Mouse (Mus musculus) heart, embryonic 15.5 days (tissue): Measurements from ENCODE around the gene Nrip2. TPM values are rescaled to one million over a fixed set of nuclear protein-coding genes. Genes with fewer than 3 reads are reported as not detected.
"Not testable (repeated sequence)": the region's sequence is repeated elsewhere in the genome, so short reads cannot be mapped to it uniquely, and the experiment has no call there.

Source experiments
- ATAC-seq: fragments of 200-750 bp; cut with Nextera tagmentation; replicated peaks from 2 replicates; pipeline ENCODE4 v1.8.0; 2017; ENCODE audit warnings: low read depth, moderate TSS enrichment; ENCODE audit not compliant: insufficient number of reproducible peaks, insufficient read depth, low FRiP score
- H3K27ac ChIP-seq: fragments of 300-500 bp; sonication (generic); 2 replicates; pipeline ENCODE4 v1.5.1; 2015; ENCODE audit warnings: mild to moderate bottlenecking, inconsistent platforms
- H3K27me3 ChIP-seq: fragments of 300-500 bp; sonication (generic); 2 replicates; pipeline ENCODE4 v1.6.1; 2015; ENCODE audit warnings: inconsistent platforms
- H3K36me3 ChIP-seq: fragments of 300-500 bp; sonication (generic); 2 replicates; pipeline ENCODE4 v1.6.1; 2015; ENCODE audit warnings: mild to moderate bottlenecking, inconsistent platforms
- H3K4me1 ChIP-seq: fragments of 300-500 bp; sonication (generic); replicated peaks from 2 replicates; pipeline ENCODE4 v1.6.1; 2015; ENCODE audit warnings: inconsistent platforms
- H3K4me2 ChIP-seq: fragments of 300-500 bp; sonication (generic); 2 replicates; pipeline ENCODE4 v1.6.1; 2015; ENCODE audit warnings: inconsistent platforms, mild to moderate bottlenecking, moderate library complexity
- H3K4me3 ChIP-seq: fragments of 300-500 bp; sonication (generic); 2 replicates; pipeline ENCODE4 v1.5.1; 2015; ENCODE audit warnings: mild to moderate bottlenecking, inconsistent platforms
- H3K9ac ChIP-seq: fragments of 300-500 bp; sonication (generic); 2 replicates; pipeline ENCODE4 v1.6.1; 2015; ENCODE audit warnings: mild to moderate bottlenecking, inconsistent platforms
- H3K9me3 ChIP-seq: fragments of 300-500 bp; sonication (generic); replicated peaks from 2 replicates; pipeline ENCODE4 v1.6.1; 2016; ENCODE audit warnings: inconsistent platforms
- WGBS: fragments of 180-500 bp; shearing (Covaris S2); methylation state at CpG from one replicate; pipeline ENCODE4 v1.1.7; 2015; ENCODE audit warnings: mixed read lengths; 5-methylcytosine and 5-hydroxymethylcytosine counted together
- polyA plus RNA-seq: library from polyadenylated mRNA; unstranded; fragments of >200 nt; fragmentation: Nextera tagmentation; extraction: Ambion mirVana; gene quantifications from 2 replicates; pipeline ENCODE4 v1.2.1, GENCODE M21; 2015

The Nrip2 gene
- polyA plus RNA-seq, 1 experiment from 2014 or later, result 2.3 TPM

- 85% methylated on average over 5 of the region's 5 CpGs for WGBS
- Histone ChIP-seq H3K27ac (no peak overlapping the region), H3K36me3 (peaks cover 48% of the 10 kb centered on the region)
These were observed 32.6 kb upstream of the Nrip2 start for GRCm38 (mm10) chr6:128366466-128366865.

DNA sequence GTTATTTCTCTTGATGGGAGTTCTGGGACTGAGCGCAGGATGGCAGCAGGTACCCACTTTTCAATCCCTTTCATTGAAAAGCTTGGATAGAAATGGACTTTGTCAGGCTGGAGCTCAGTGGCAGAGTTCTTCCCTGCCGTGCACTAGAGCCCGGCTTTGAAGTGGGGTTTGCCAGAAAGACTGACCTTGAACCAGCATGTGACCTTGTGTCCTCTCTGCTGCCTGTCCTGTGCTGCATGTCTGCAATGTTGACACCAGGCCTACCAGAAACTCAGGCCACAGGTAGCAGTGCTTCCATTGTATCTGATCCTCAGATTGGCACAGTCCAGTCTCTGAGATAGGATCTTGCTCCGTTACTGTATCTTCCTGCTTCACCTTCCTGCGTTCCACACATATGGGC, 29.1 kb upstream of the Nrip2 start:
- no peak overlapping the region for H3K4me3 ChIP-seq
- peaks cover 13% of the 10 kb centered on the region; the same call in 1 of the 2 replicates for H3K4me1 ChIP-seq
- H3K9ac ChIP-seq, result no peak overlapping the region
- H3K36me3 ChIP-seq, result peaks cover 80% of the 10 kb centered on the region
- H3K27ac ChIP-seq, result no peak overlapping the region
- WGBS, result 75% methylated on average over 5 of the region's 5 CpGs
- no peak overlapping the region for H3K4me2 ChIP-seq
- no peak for ATAC-seq
- H3K27me3 ChIP-seq, result no peaks in the 10 kb centered on the region
- no peaks in the 10 kb centered on the region for H3K9me3 ChIP-seq

More at GRCm38 (mm10) chr6:128366466-128366865, 32.6 kb upstream of the Nrip2 start:
- no peak for ATAC-seq
- H3K9me3 ChIP-seq, result no peaks in the 10 kb centered on the region
- H3K4me3 ChIP-seq, result no peak overlapping the region
- no peaks in the 10 kb centered on the region for H3K27me3 ChIP-seq
- H3K4me1 ChIP-seq, result peaks cover 31% of the 10 kb centered on the region
- no peak overlapping the region for H3K9ac ChIP-seq
- H3K4me2 ChIP-seq, result no peak overlapping the region

GRCm38 (mm10) chr6:128375192-128375591, 23.9 kb upstream of the Nrip2 start, which contains the start of the genes Tex52 and Gm44596:
Gene Tex52 (plus strand): TSS chr6:128375456.
Gene Gm44596 (plus strand): TSS chr6:128375503.
- ATAC-seq, result peak; percentile 63
- peaks cover 49% of the 10 kb centered on the region for H3K36me3 ChIP-seq
- 49% methylated on average over 6 of the region's 6 CpGs for WGBS

DNA sequence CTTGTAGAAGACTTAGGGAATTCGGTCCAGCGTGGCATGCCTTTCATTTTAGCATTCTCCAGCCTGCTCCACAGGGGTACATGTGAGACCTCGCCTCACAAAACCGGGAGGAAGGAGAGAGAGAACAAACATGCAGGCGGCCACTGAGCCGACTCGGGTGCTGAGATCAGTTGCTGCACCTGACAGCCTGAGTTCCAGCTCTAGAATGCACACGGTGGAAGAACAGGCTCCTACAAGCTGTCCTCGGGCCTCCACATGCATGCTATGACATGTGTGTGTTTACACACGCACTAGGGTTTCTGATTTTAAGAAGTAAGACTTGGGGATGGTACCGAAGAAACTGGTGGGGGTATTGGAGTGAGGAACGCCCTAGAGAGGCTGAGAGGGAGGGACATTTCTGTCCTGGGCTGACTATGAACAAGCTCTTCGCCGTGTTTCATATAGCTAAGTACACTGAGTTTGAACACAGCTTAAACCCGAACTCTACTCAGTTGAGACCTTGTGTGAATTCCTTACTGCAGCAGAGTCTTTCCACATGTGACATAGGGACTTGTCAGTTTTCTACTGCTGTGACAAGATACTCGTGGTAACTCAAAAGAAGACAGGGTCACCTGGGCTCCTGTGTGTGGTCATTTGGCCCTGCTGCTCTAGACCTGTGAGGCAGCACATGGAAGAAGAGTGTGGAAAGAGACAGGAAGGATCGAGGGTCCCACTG, 22.6 kb upstream of the Nrip2 start:
- no peak overlapping the region for H3K27ac ChIP-seq
- no peaks in the 10 kb centered on the region for H3K9me3 ChIP-seq
- WGBS, result 85% methylated on average over 17 of the region's 17 CpGs
- H3K4me1 ChIP-seq, result peaks cover 6% of the 10 kb centered on the region; the same call in 1 of the 2 replicates
- H3K27me3 ChIP-seq, result no peaks in the 10 kb centered on the region
- ATAC-seq, result no peak
- H3K4me3 ChIP-seq, result no peak overlapping the region
- no peak overlapping the region for H3K4me2 ChIP-seq
- H3K9ac ChIP-seq, result no peak overlapping the region
- H3K36me3 ChIP-seq, result peaks cover 36% of the 10 kb centered on the region

More at GRCm38 (mm10) chr6:128375192-128375591, 23.9 kb upstream of the Nrip2 start, which contains the start of the genes Tex52 and Gm44596:
- Histone ChIP-seq H3K9me3 (no peaks in the 10 kb centered on the region), H3K27me3 (no peaks in the 10 kb centered on the region), H3K27ac (0 out of 2 replicates have a peak within 1 kb of the TSS, but pooled peaks have one; percentile 9), H3K9ac (no peak within 1 kb of the TSS), H3K4me1 (peaks cover 6% of the 10 kb centered on the region; the same call in 1 of the 2 replicates), H3K4me3 (no peak within 1 kb of the TSS), H3K4me2 (no peak within 1 kb of the TSS)

- H3K4me2 ChIP-seq, result no peak overlapping the region
- H3K27me3 ChIP-seq, result no peaks in the 10 kb centered on the region
- 74% methylated on average over 16 of the region's 16 CpGs for WGBS
- H3K27ac ChIP-seq, result no peak overlapping the region
- no peak for ATAC-seq
- H3K36me3 ChIP-seq, result peaks cover 5% of the 10 kb centered on the region; the same call in 1 of the 2 replicates
- no peak overlapping the region for H3K9ac ChIP-seq
- H3K4me3 ChIP-seq, result no peak overlapping the region
- H3K9me3 ChIP-seq, result no peaks in the 10 kb centered on the region
- H3K4me1 ChIP-seq, result peaks cover 6% of the 10 kb centered on the region; the same call in 1 of the 2 replicates
These were observed 19.5 kb upstream of the Nrip2 start for GRCm38 (mm10) chr6:128379636-128380035.

- H3K4me3 ChIP-seq, H3K9ac ChIP-seq, H3K4me1 ChIP-seq, H3K4me2 ChIP-seq, H3K27me3 ChIP-seq, ATAC-seq, H3K27ac ChIP-seq, H3K9me3 ChIP-seq, H3K36me3 ChIP-seq: not testable (repeated sequence)
- 60% methylated on average over 1 of the region's 1 CpGs for WGBS
These were observed 18.4 kb upstream of the Nrip2 start for GRCm38 (mm10) chr6:128380594-128381167.

GRCm38 (mm10) chr6:128381254-128381653, 17.8 kb upstream of the Nrip2 start:
- 77% methylated on average over 3 of the region's 3 CpGs for WGBS
- ATAC-seq, result no peak
- Histone ChIP-seq H3K27me3 (no peaks in the 10 kb centered on the region), H3K4me3 (no peak overlapping the region), H3K4me1 (no peaks in the 10 kb centered on the region), H3K27ac (no peak overlapping the region), H3K9me3 (no peaks in the 10 kb centered on the region), H3K9ac (no peak overlapping the region), H3K4me2 (no peak overlapping the region), H3K36me3 (peaks cover 3% of the 10 kb centered on the region; the same call in 1 of the 2 replicates)

- no peaks in the 10 kb centered on the region for H3K36me3 ChIP-seq
- no peak for ATAC-seq
- H3K9ac ChIP-seq, result no peak overlapping the region
- H3K4me3 ChIP-seq, result no peak overlapping the region
- no peaks in the 10 kb centered on the region for H3K9me3 ChIP-seq
- H3K4me2 ChIP-seq, result no peak overlapping the region
- no peak overlapping the region for H3K27ac ChIP-seq
- H3K4me1 ChIP-seq, result no peaks in the 10 kb centered on the region
- no peaks in the 10 kb centered on the region for H3K27me3 ChIP-seq
- 78% methylated on average over 7 of the region's 7 CpGs for WGBS
These were observed 15.3 kb upstream of the Nrip2 start for GRCm38 (mm10) chr6:128383752-128384151.

DNA sequence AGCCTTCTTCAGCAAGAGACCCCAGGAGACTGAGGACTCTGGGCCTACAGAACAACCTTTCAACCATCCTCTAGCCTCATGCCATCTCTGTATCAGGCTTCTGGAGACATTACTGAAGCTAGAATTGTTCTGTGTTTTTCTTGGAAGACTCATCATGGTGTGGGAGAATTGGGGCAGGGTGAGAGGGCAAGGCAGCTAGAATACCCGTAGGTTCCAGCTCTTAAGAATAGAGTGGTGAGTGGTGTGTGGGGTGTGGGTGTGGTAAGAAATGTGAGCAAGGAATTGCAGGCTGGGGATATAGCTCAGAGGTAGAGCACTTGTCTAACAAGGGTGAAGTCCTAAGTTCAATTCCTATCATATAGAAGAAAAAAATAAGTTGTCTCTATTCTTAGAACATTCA, 14.1 kb upstream of the Nrip2 start:
- no peak for ATAC-seq
- H3K27ac ChIP-seq, result no peak overlapping the region
- WGBS, result 68% methylated on average over 1 of the region's 1 CpGs
- no peaks in the 10 kb centered on the region for H3K9me3 ChIP-seq
- no peak overlapping the region for H3K4me3 ChIP-seq
- H3K4me2 ChIP-seq, result no peak overlapping the region
- H3K4me1 ChIP-seq, result no peaks in the 10 kb centered on the region
- no peak overlapping the region for H3K9ac ChIP-seq
- no peaks in the 10 kb centered on the region for H3K36me3 ChIP-seq
- no peaks in the 10 kb centered on the region for H3K27me3 ChIP-seq

DNA sequence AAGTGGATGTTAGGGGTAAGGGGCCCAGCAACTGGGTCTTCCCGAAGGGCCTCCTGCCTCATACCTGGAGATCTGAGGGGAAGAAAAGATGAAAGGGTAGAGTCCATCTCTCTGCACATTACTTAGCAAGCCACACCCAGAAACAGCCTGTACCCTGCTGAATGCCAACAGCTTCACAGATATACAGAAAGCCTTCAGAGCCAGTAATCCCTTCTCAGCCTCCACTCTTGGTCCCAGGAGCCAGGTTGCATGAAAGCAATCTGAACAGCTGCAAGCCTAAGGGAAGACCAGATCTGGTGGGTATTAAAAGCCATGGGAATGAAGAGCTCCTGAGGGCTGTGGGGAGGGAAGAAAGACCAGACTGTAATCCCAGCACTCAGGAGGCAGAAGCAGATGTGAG, 9.9 kb upstream of the Nrip2 start:
- WGBS, result 76% methylated on average over 1 of the region's 1 CpGs

DNA sequence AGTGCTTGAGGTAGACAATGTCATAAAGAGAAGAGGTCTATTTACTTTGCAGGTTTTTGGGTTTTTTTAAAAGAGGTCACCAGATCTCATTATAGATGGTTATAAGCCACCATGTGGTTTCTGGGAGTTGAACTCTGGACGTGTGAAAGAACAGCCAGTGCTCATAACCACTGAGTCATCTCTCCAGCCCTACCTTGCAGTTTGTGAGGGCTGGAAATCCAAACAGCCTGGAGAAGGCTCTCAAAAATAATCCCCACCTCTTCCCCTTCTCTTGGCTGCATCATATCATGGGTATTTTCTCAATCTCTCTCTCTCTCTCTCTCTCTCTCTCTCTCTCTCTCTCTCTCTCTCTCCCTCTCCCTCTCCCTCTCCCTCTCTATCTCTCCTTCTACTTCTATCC, 8.4 kb upstream of the Nrip2 start:
- WGBS, result 25% methylated on average over 1 of the region's 1 CpGs
- no peaks in the 10 kb centered on the region for H3K9me3 ChIP-seq
- no peaks in the 10 kb centered on the region for H3K36me3 ChIP-seq
- no peak overlapping the region for H3K9ac ChIP-seq
- no peak overlapping the region for H3K4me2 ChIP-seq
- no peaks in the 10 kb centered on the region for H3K27me3 ChIP-seq
- no peak overlapping the region for H3K4me3 ChIP-seq
- no peaks in the 10 kb centered on the region for H3K4me1 ChIP-seq
- no peak for ATAC-seq
- no peak overlapping the region for H3K27ac ChIP-seq

More for the DNA sequence above, 9.9 kb upstream of the Nrip2 start:
- H3K9ac ChIP-seq, result no peak overlapping the region
- H3K27me3 ChIP-seq, result no peaks in the 10 kb centered on the region
- H3K4me2 ChIP-seq, result no peak overlapping the region
- no peak overlapping the region for H3K4me3 ChIP-seq
- H3K27ac ChIP-seq, result no peak overlapping the region
- H3K4me1 ChIP-seq, result no peaks in the 10 kb centered on the region
- no peak for ATAC-seq
- H3K9me3 ChIP-seq, result no peaks in the 10 kb centered on the region
- H3K36me3 ChIP-seq, result no peaks in the 10 kb centered on the region
